Mouse (Mus musculus): ENCODE measurements around the gene Dgkh. TPM values are rescaled to one million over a fixed set of nuclear protein-coding genes. Genes with fewer than 3 reads are reported as not detected.
"Not testable (repeated sequence)": the region's sequence is repeated elsewhere in the genome, so short reads cannot be mapped to it uniquely, and the experiment has no call there.

Gene Dgkh
- polyA plus RNA-seq, 1 experiment from 2014 or later: 2.1 TPM

- H3K4me1 ChIP-seq (replicated peaks; ENCODE audit: control insufficient read depth, insufficient read depth, low read length): no peaks in the 10 kb centered on the region
- H3K9ac ChIP-seq (ENCODE audit: low read length): no peak overlapping the region
- no peak overlapping the region for H3K4me3 ChIP-seq (ENCODE audit: low read depth, low read length)
- no peaks in the 10 kb centered on the region for H3K36me3 ChIP-seq (ENCODE audit: control insufficient read depth, insufficient read depth, low read length)
- WGBS: 96% methylated on average over 2 of the region's 2 CpGs
- H3K27me3 ChIP-seq (replicated peaks; ENCODE audit: control insufficient read depth, insufficient read depth, low read length): no peaks in the 10 kb centered on the region
- H3K9me3 ChIP-seq (ENCODE audit: control insufficient read depth, low read length): no peaks in the 10 kb centered on the region
- ATAC-seq (replicated peaks; ENCODE audit: low FRiP score, low TSS enrichment, low read depth) (no peak), DNase-seq (ENCODE audit: low spot score) (no peak)
- no peak overlapping the region for H3K27ac ChIP-seq (ENCODE audit: low read depth)
- no peak overlapping the region for H3K4me2 ChIP-seq (ENCODE audit: low read length)
Observed at GRCm38 (mm10) chr14:78748692-78749091, 16.1 kb upstream of the Dgkh start.

GRCm38 (mm10) chr14:78747969-78748651 lies 15.5 kb upstream of the Dgkh start:
- no peak overlapping the region for H3K4me3 ChIP-seq (ENCODE audit: low read depth, low read length)
- DNase-seq (ENCODE audit: low spot score) (no peak), ATAC-seq (replicated peaks; ENCODE audit: low FRiP score, low TSS enrichment, low read depth) (no peak)
- H3K36me3 ChIP-seq (ENCODE audit: control insufficient read depth, insufficient read depth, low read length): no peaks in the 10 kb centered on the region
- no peaks in the 10 kb centered on the region for H3K27me3 ChIP-seq (replicated peaks; ENCODE audit: control insufficient read depth, insufficient read depth, low read length)
- no peak overlapping the region for H3K4me2 ChIP-seq (ENCODE audit: low read length)
- no peak overlapping the region for H3K27ac ChIP-seq (ENCODE audit: low read depth)
- 52% methylated on average over 14 of the region's 14 CpGs for WGBS
- no peaks in the 10 kb centered on the region for H3K9me3 ChIP-seq (ENCODE audit: control insufficient read depth, low read length)
- no peaks in the 10 kb centered on the region for H3K4me1 ChIP-seq (replicated peaks; ENCODE audit: control insufficient read depth, insufficient read depth, low read length)
- H3K9ac ChIP-seq (ENCODE audit: low read length): no peak overlapping the region

GRCm38 (mm10) chr14:78747454-78747853 lies 14.9 kb upstream of the Dgkh start:
- Histone ChIP-seq H3K27me3 (replicated peaks; ENCODE audit: control insufficient read depth, insufficient read depth, low read length) (no peaks in the 10 kb centered on the region), H3K4me2 (ENCODE audit: low read length) (no peak overlapping the region), H3K27ac (ENCODE audit: low read depth) (no peak overlapping the region), H3K4me3 (ENCODE audit: low read depth, low read length) (no peak overlapping the region), H3K9me3 (ENCODE audit: control insufficient read depth, low read length) (no peaks in the 10 kb centered on the region), H3K9ac (ENCODE audit: low read length) (no peak overlapping the region), H3K36me3 (ENCODE audit: control insufficient read depth, insufficient read depth, low read length) (no peaks in the 10 kb centered on the region), H3K4me1 (replicated peaks; ENCODE audit: control insufficient read depth, insufficient read depth, low read length) (no peaks in the 10 kb centered on the region)
- ATAC-seq (replicated peaks; ENCODE audit: low FRiP score, low TSS enrichment, low read depth) (no peak), DNase-seq (ENCODE audit: low spot score) (no peak)
- 91% methylated on average over 3 of the region's 3 CpGs for WGBS

GRCm38 (mm10) chr14:78734605-78735004 lies 2.0 kb upstream of the Dgkh start:
- no peak for DNase-seq (ENCODE audit: low spot score)
- no peaks in the 10 kb centered on the region for H3K36me3 ChIP-seq (ENCODE audit: control insufficient read depth, insufficient read depth, low read length)
- H3K4me1 ChIP-seq (replicated peaks; ENCODE audit: control insufficient read depth, insufficient read depth, low read length): no peaks in the 10 kb centered on the region
- 67% methylated on average over 5 of the region's 5 CpGs for WGBS
- no peaks in the 10 kb centered on the region for H3K9me3 ChIP-seq (ENCODE audit: control insufficient read depth, low read length)
- H3K4me3 ChIP-seq (ENCODE audit: low read depth, low read length): no peak overlapping the region
- ATAC-seq (replicated peaks; ENCODE audit: low FRiP score, low TSS enrichment, low read depth): no peak
- H3K27me3 ChIP-seq (replicated peaks; ENCODE audit: control insufficient read depth, insufficient read depth, low read length): 0 out of 2 replicates have a peak, but pooled peaks cover 6% of the 10 kb centered on the region
- H3K4me2 ChIP-seq (ENCODE audit: low read length): no peak overlapping the region
- H3K9ac ChIP-seq (ENCODE audit: low read length): no peak overlapping the region
- H3K27ac ChIP-seq (ENCODE audit: low read depth): no peak overlapping the region

- not testable (repeated sequence) for H3K4me1 ChIP-seq (replicated peaks; ENCODE audit: control insufficient read depth, insufficient read depth, low read length); DNase-seq (ENCODE audit: low spot score); H3K9me3 ChIP-seq (ENCODE audit: control insufficient read depth, low read length); ATAC-seq (replicated peaks; ENCODE audit: low FRiP score, low TSS enrichment, low read depth); H3K4me3 ChIP-seq (ENCODE audit: low read depth, low read length); H3K27ac ChIP-seq (ENCODE audit: low read depth); H3K4me2 ChIP-seq (ENCODE audit: low read length); H3K9ac ChIP-seq (ENCODE audit: low read length); H3K36me3 ChIP-seq (ENCODE audit: control insufficient read depth, insufficient read depth, low read length); H3K27me3 ChIP-seq (replicated peaks; ENCODE audit: control insufficient read depth, insufficient read depth, low read length)
- WGBS: 55% methylated on average over 5 of the region's 5 CpGs
Observed at GRCm38 (mm10) chr14:78734203-78734602, 1.6 kb upstream of the Dgkh start.

GRCm38 (mm10) chr14:78733366-78734076 lies 945 bp upstream of the Dgkh start:
- peak overlapping the region; percentile 55 for H3K4me3 ChIP-seq (ENCODE audit: low read depth, low read length)
- H3K36me3 ChIP-seq (ENCODE audit: control insufficient read depth, insufficient read depth, low read length): no peaks in the 10 kb centered on the region
- peak overlapping the region; percentile 57 for H3K9ac ChIP-seq (ENCODE audit: low read length)
- no peak for ATAC-seq (replicated peaks; ENCODE audit: low FRiP score, low TSS enrichment, low read depth)
- no peak for DNase-seq (ENCODE audit: low spot score)
- 32% methylated on average over 12 of the region's 12 CpGs for WGBS
- H3K4me2 ChIP-seq (ENCODE audit: low read length): peak overlapping the region; percentile 69
- no peaks in the 10 kb centered on the region for H3K9me3 ChIP-seq (ENCODE audit: control insufficient read depth, low read length)
- H3K27ac ChIP-seq (ENCODE audit: low read depth): no peak overlapping the region; the same call in 1 of the 2 replicates
- no peaks in the 10 kb centered on the region for H3K4me1 ChIP-seq (replicated peaks; ENCODE audit: control insufficient read depth, insufficient read depth, low read length)
- H3K27me3 ChIP-seq (replicated peaks; ENCODE audit: control insufficient read depth, insufficient read depth, low read length): 0 out of 2 replicates have a peak, but pooled peaks cover 6% of the 10 kb centered on the region

- H3K9ac ChIP-seq (ENCODE audit: low read length): peak overlapping the region; percentile 57
- peak overlapping the region; percentile 73 for H3K27ac ChIP-seq (ENCODE audit: low read depth)
- H3K4me1 ChIP-seq (replicated peaks; ENCODE audit: control insufficient read depth, insufficient read depth, low read length): no peaks in the 10 kb centered on the region
- 0 out of 2 replicates have a peak, but pooled peaks cover 6% of the 10 kb centered on the region for H3K27me3 ChIP-seq (replicated peaks; ENCODE audit: control insufficient read depth, insufficient read depth, low read length)
- WGBS: under 1% methylated on average over 68 of the region's 90 CpGs
- peak overlapping the region; percentile 69 for H3K4me2 ChIP-seq (ENCODE audit: low read length)
- H3K9me3 ChIP-seq (ENCODE audit: control insufficient read depth, low read length): no peaks in the 10 kb centered on the region
- DNase-seq (ENCODE audit: low spot score) (peak; percentile 80), ATAC-seq (replicated peaks; ENCODE audit: low FRiP score, low TSS enrichment, low read depth) (peak; percentile 37)
- H3K36me3 ChIP-seq (ENCODE audit: control insufficient read depth, insufficient read depth, low read length): no peaks in the 10 kb centered on the region
- H3K4me3 ChIP-seq (ENCODE audit: low read depth, low read length): peak overlapping the region; percentile 55
Observed at GRCm38 (mm10) chr14:78731852-78732616, 542 bp downstream of the Dgkh start.

GRCm38 (mm10) chr14:78731240-78731639 lies 1.3 kb downstream of the Dgkh start:
- Histone ChIP-seq H3K27ac (ENCODE audit: low read depth) (no peak overlapping the region), H3K27me3 (replicated peaks; ENCODE audit: control insufficient read depth, insufficient read depth, low read length) (0 out of 2 replicates have a peak, but pooled peaks cover 6% of the 10 kb centered on the region), H3K36me3 (ENCODE audit: control insufficient read depth, insufficient read depth, low read length) (no peaks in the 10 kb centered on the region), H3K4me1 (replicated peaks; ENCODE audit: control insufficient read depth, insufficient read depth, low read length) (no peaks in the 10 kb centered on the region), H3K4me2 (ENCODE audit: low read length) (peak overlapping the region; percentile 69), H3K9ac (ENCODE audit: low read length) (no peak overlapping the region), H3K9me3 (ENCODE audit: control insufficient read depth, low read length) (no peaks in the 10 kb centered on the region), H3K4me3 (ENCODE audit: low read depth, low read length) (peak overlapping the region; percentile 55)
- 15% methylated on average over 12 of the region's 12 CpGs for WGBS
- DNase-seq (ENCODE audit: low spot score) (peak; percentile 60), ATAC-seq (replicated peaks; ENCODE audit: low FRiP score, low TSS enrichment, low read depth) (no peak)
